Mouse (Mus musculus): Measurements from ENCODE around the gene Carhsp1.

Carhsp1 gene

GRCm38 (mm10) chr16:8671551-8672349 lies at the start of gene Carhsp1:
Gene Carhsp1 (minus strand): TSS chr16:8672155.
- peak; percentile 56 for DNase-seq (ENCODE audit: low spot score)

GRCm38 (mm10) chr16:8720447-8720846 lies 48.5 kb upstream of the Carhsp1 start:
- no peak for DNase-seq (ENCODE audit: low spot score)

GRCm38 (mm10) chr16:8717744-8718143 lies 45.8 kb upstream of the Carhsp1 start:
- no peak for DNase-seq (ENCODE audit: low spot score)

- no peak for DNase-seq (ENCODE audit: low spot score)
Observed at GRCm38 (mm10) chr16:8716300-8716699, 44.3 kb upstream of the Carhsp1 start.

- DNase-seq (ENCODE audit: low spot score) = no peak
Observed at GRCm38 (mm10) chr16:8715513-8716080, 43.6 kb upstream of the Carhsp1 start.

- no peak for DNase-seq (ENCODE audit: low spot score)
Observed at GRCm38 (mm10) chr16:8714851-8715250, 42.9 kb upstream of the Carhsp1 start.

GRCm38 (mm10) chr16:8711998-8712397 lies 40.0 kb upstream of the Carhsp1 start:
- DNase-seq (ENCODE audit: low spot score) = no peak

- DNase-seq (ENCODE audit: low spot score) = no peak
Observed at GRCm38 (mm10) chr16:8700586-8700985, 28.6 kb upstream of the Carhsp1 start.

GRCm38 (mm10) chr16:8699556-8699955 lies 27.6 kb upstream of the Carhsp1 start:
- no peak for DNase-seq (ENCODE audit: low spot score)

- DNase-seq (ENCODE audit: low spot score) = no peak
Observed at GRCm38 (mm10) chr16:8691206-8691605, 19.3 kb upstream of the Carhsp1 start.

GRCm38 (mm10) chr16:8689979-8690656 lies 18.2 kb upstream of the Carhsp1 start:
- DNase-seq (ENCODE audit: low spot score) = peak; percentile 17

- DNase-seq (ENCODE audit: low spot score) = no peak
Observed at GRCm38 (mm10) chr16:8687559-8688112, 15.7 kb upstream of the Carhsp1 start.

GRCm38 (mm10) chr16:8686871-8687535 lies 15.0 kb upstream of the Carhsp1 start:
- no peak for DNase-seq (ENCODE audit: low spot score)

- peak; percentile 74 for DNase-seq (ENCODE audit: low spot score)
Observed at GRCm38 (mm10) chr16:8686121-8686870, 14.3 kb upstream of the Carhsp1 start.

GRCm38 (mm10) chr16:8685087-8685486 lies 13.1 kb upstream of the Carhsp1 start:
- DNase-seq (ENCODE audit: low spot score) = no peak

- DNase-seq (ENCODE audit: low spot score) = no peak
Observed at GRCm38 (mm10) chr16:8680470-8680869, 8.5 kb upstream of the Carhsp1 start, which contains the start of gene Gm5767. Gene Gm5767 (plus strand): TSS chr16:8680770.

- no peak for DNase-seq (ENCODE audit: low spot score)
Observed at GRCm38 (mm10) chr16:8679780-8680179, 7.8 kb upstream of the Carhsp1 start.

GRCm38 (mm10) chr16:8678676-8679075 lies 6.7 kb upstream of the Carhsp1 start:
- DNase-seq (ENCODE audit: low spot score) = no peak

GRCm38 (mm10) chr16:8678035-8678434 lies 6.1 kb upstream of the Carhsp1 start:
- DNase-seq (ENCODE audit: low spot score) = no peak

- no peak for DNase-seq (ENCODE audit: low spot score)
Observed at GRCm38 (mm10) chr16:8676800-8677199, 4.8 kb upstream of the Carhsp1 start.

- no peak for DNase-seq (ENCODE audit: low spot score)
Observed at GRCm38 (mm10) chr16:8676228-8676627, 4.3 kb upstream of the Carhsp1 start.
